In genomic region chr2:152827321-152828010, GRCm38 (mm10) we compare ENCODE assay signal across 7 mouse cellular contexts. TPM values are rescaled to one million over a fixed set of nuclear protein-coding genes. Genes with fewer than 3 reads are reported as not detected.
DNase-seq lines count a peak whose midpoint lies in the region; ATAC-seq and TF ChIP-seq lines count a peak whose summit lies in the region.

No protein-coding gene starts in this region.

- H3K4me2 ChIP-seq in embryonic facial prominence, embryonic 14.5 days (ENCODE audit: low read depth, low read length) = peak overlapping the region; percentile 81
- peak overlapping the region; percentile 86 for H3K4me2 ChIP-seq in midbrain, embryonic 16.5 days (ENCODE audit: low read length)

- H3K4me1 ChIP-seq in testis, adult 2 months (ENCODE audit: control insufficient read depth, insufficient read depth, low read length) = peaks cover 10% of the 10 kb centered on the region
- H3K4me1 ChIP-seq in embryonic facial prominence, embryonic 14.5 days (ENCODE audit: control insufficient read depth, insufficient read depth, low read length) = peaks cover 37% of the 10 kb centered on the region
- H3K4me1 ChIP-seq in limb, embryonic 10.5 days = peaks cover 43% of the 10 kb centered on the region
- H3K4me1 ChIP-seq in midbrain, embryonic 16.5 days (ENCODE audit: control insufficient read depth, insufficient read depth, low read length) = peaks cover 60% of the 10 kb centered on the region

- H3K9me3 ChIP-seq in embryonic facial prominence, embryonic 14.5 days (ENCODE audit: control insufficient read depth, low read length) = no peaks in the 10 kb centered on the region
- H3K9me3 ChIP-seq in limb, embryonic 10.5 days (replicated peaks) = no peaks in the 10 kb centered on the region
- no peaks in the 10 kb centered on the region for H3K9me3 ChIP-seq in midbrain, embryonic 16.5 days (replicated peaks; ENCODE audit: control insufficient read depth, low read length, poor library complexity, severe bottlenecking)

- peak overlapping the region; percentile 95; the same call in 1 of the 2 replicates for H3K9ac ChIP-seq in embryonic facial prominence, embryonic 14.5 days (ENCODE audit: low read depth, low read length)
- H3K9ac ChIP-seq in midbrain, embryonic 16.5 days (ENCODE audit: low read depth, low read length) = peak overlapping the region; percentile 88; the same call in 1 of the 2 replicates

- WGBS in embryonic facial prominence, embryonic 14.5 days = 65% methylated on average over 8 of the region's 8 CpGs
- 83% methylated on average over 8 of the region's 8 CpGs for WGBS in limb, embryonic 10.5 days
- WGBS in midbrain, embryonic 16.5 days = 84% methylated on average over 8 of the region's 8 CpGs

- H3K27ac ChIP-seq in testis, adult 2 months (ENCODE audit: control insufficient read depth, insufficient read depth, low read depth, low read length) = no peak overlapping the region
- no peak overlapping the region for H3K27ac ChIP-seq in embryonic facial prominence, embryonic 14.5 days (replicated peaks; ENCODE audit: low read depth, low read length)
- H3K27ac ChIP-seq in limb, embryonic 10.5 days = no peak overlapping the region
- no peak overlapping the region for H3K27ac ChIP-seq in midbrain, embryonic 16.5 days (ENCODE audit: low read length)

- no peak for ATAC-seq in embryonic facial prominence, embryonic 14.5 days (ENCODE audit: low read depth)
- no peak for ATAC-seq in midbrain, embryonic 16.5 days

- H3K27me3 ChIP-seq in testis, adult 2 months (ENCODE audit: control insufficient read depth, insufficient read depth, low read length) = no peaks in the 10 kb centered on the region
- no peaks in the 10 kb centered on the region for H3K27me3 ChIP-seq in embryonic facial prominence, embryonic 14.5 days (replicated peaks; ENCODE audit: control insufficient read depth, insufficient read depth, low read length)
- H3K27me3 ChIP-seq in limb, embryonic 10.5 days (ENCODE audit: low read depth, poor library complexity, severe bottlenecking) = no peaks in the 10 kb centered on the region
- H3K27me3 ChIP-seq in midbrain, embryonic 16.5 days (ENCODE audit: control insufficient read depth, insufficient read depth, low read depth, low read length) = no peaks in the 10 kb centered on the region

- peaks cover 1% of the 10 kb centered on the region for H3K36me3 ChIP-seq in testis, adult 2 months (ENCODE audit: control insufficient read depth, insufficient read depth, low read length)
- peaks cover 15% of the 10 kb centered on the region; the same call in 1 of the 2 replicates for H3K36me3 ChIP-seq in embryonic facial prominence, embryonic 14.5 days (ENCODE audit: control insufficient read depth, insufficient read depth, low read length)
- peaks cover 48% of the 10 kb centered on the region for H3K36me3 ChIP-seq in limb, embryonic 10.5 days
- H3K36me3 ChIP-seq in midbrain, embryonic 16.5 days (ENCODE audit: control insufficient read depth, insufficient read depth, low read length) = no peaks in the 10 kb centered on the region

- H3K4me3 ChIP-seq in testis, adult 2 months (ENCODE audit: control insufficient read depth, low read depth, low read length) = peak overlapping the region; percentile 76
- peak overlapping the region; percentile 80 for H3K4me3 ChIP-seq in embryonic facial prominence, embryonic 14.5 days (ENCODE audit: low read depth, low read length)
- peak overlapping the region; percentile 82; the same call in 1 of the 2 replicates for H3K4me3 ChIP-seq in limb, embryonic 10.5 days
- H3K4me3 ChIP-seq in midbrain, embryonic 16.5 days (ENCODE audit: low read depth, low read length) = peak overlapping the region; percentile 74

- no peak for TF ChIP-seq POLR2A in testis, adult 2 months (IDR thresholded peaks at IDR 0.05; ENCODE audit: control insufficient read depth, low read depth, low read length)

- DNase-seq in testis, postnatal 10 days (ENCODE audit: low spot score) = no peak
- DNase-seq in embryonic facial prominence, embryonic 14.5 days (ENCODE audit: low spot score) = no peak
- no peak for DNase-seq in limb, embryonic 10.5 days (ENCODE audit: low spot score)
- DNase-seq in frontal cortex, postnatal 14 days (ENCODE audit: low spot score in 2 of 2) = no peak
- no peak for DNase-seq in layer of hippocampus, adult 18-20 months (ENCODE audit: low spot score in 2 of 2)

- no peak for TF ChIP-seq CTCF in testis, adult 2 months (IDR thresholded peaks at IDR 0.05; ENCODE audit: control insufficient read depth, insufficient read depth, insufficient replicate concordance, low read depth, low read length)

RNA-seq across cellular contexts. Expression of gene Bcl2l1, which starts 4.1 kb away (rescaled TPM):
- 74.9 and 80.8 TPM in 2 replicates for polyA plus RNA-seq in testis, adult 2 months (2012; rRNA removed)
- polyA plus RNA-seq in embryonic facial prominence, embryonic 14.5 days (2014; fragmentation: Nextera tagmentation; extraction: Ambion mirVana) = 77.3 and 86.7 TPM in 2 replicates
- polyA plus RNA-seq in limb, embryonic 10.5 days (2016; fragmentation: Nextera tagmentation; extraction: Ambion mirVana) = 90.1 and 103 TPM in 2 replicates
- 186 and 194 TPM in 2 replicates for polyA plus RNA-seq in midbrain, embryonic 16.5 days (2015; fragmentation: Nextera tagmentation; extraction: Ambion mirVana)
- 100 to 1,000 TPM; 134 to 146 TPM for total RNA-seq in layer of hippocampus, adult 18-20 months (2021)

RNA-seq across cellular contexts. Expression of gene Tpx2, which starts 20.3 kb away (rescaled TPM):
- 8.2 and 9.0 TPM in 2 replicates for polyA plus RNA-seq in testis, adult 2 months (2012; rRNA removed)
- polyA plus RNA-seq in embryonic facial prominence, embryonic 14.5 days (2014; fragmentation: Nextera tagmentation; extraction: Ambion mirVana) = 69.3 and 87.9 TPM in 2 replicates
- polyA plus RNA-seq in limb, embryonic 10.5 days (2016; fragmentation: Nextera tagmentation; extraction: Ambion mirVana) = 141 and 147 TPM in 2 replicates
- 10.5 and 11.1 TPM in 2 replicates for polyA plus RNA-seq in midbrain, embryonic 16.5 days (2015; fragmentation: Nextera tagmentation; extraction: Ambion mirVana)
- total RNA-seq in layer of hippocampus, adult 18-20 months (2021) = 1 to 10 TPM; 1.6 to 1.9 TPM
